Mouse (Mus musculus) midbrain, embryonic 16.5 days (tissue): ENCODE data around the gene Caskin1. TPM values are rescaled to one million over a fixed set of nuclear protein-coding genes. Genes with fewer than 3 reads are reported as not detected.

Experiments used
- ATAC-seq: fragments of 200-750 bp; cut with Nextera tagmentation; 2 replicates; pipeline ENCODE4 v1.8.0; 2017; ENCODE audit warnings: moderate TSS enrichment
- H3K27ac ChIP-seq: fragments of 300-500 bp; sonication (generic); 2 replicates; pipeline ENCODE4 v1.5.1; 2014; ENCODE audit warnings: mild to moderate bottlenecking, low read length, mixed read lengths
- H3K27me3 ChIP-seq: fragments of 300-500 bp; sonication (generic); 2 replicates; pipeline ENCODE4 v1.6.1; 2014; ENCODE audit warnings: low read depth, low read length, mixed read lengths; ENCODE audit not compliant: control insufficient read depth, insufficient read depth
- H3K36me3 ChIP-seq: fragments of 300-500 bp; sonication (generic); 2 replicates; pipeline ENCODE4 v1.6.1; 2014; ENCODE audit warnings: mild to moderate bottlenecking, low read length, moderate library complexity, mixed read lengths; ENCODE audit not compliant: control insufficient read depth, insufficient read depth
- H3K4me1 ChIP-seq: fragments of 300-500 bp; sonication (generic); 2 replicates; pipeline ENCODE4 v1.6.1; 2014; ENCODE audit warnings: mild to moderate bottlenecking, low read length, mixed read lengths; ENCODE audit not compliant: control insufficient read depth, insufficient read depth
- H3K4me2 ChIP-seq: fragments of 300-500 bp; sonication (generic); 2 replicates; pipeline ENCODE4 v1.6.1; 2014; ENCODE audit warnings: mild to moderate bottlenecking, low read length, mixed read lengths
- H3K4me3 ChIP-seq: fragments of 300-500 bp; sonication (generic); 2 replicates; pipeline ENCODE4 v1.5.1; 2014; ENCODE audit warnings: low read depth, mild to moderate bottlenecking, low read length, moderate library complexity, mixed read lengths
- H3K9ac ChIP-seq: fragments of 300-500 bp; sonication (generic); 2 replicates; pipeline ENCODE4 v1.6.1; 2014; ENCODE audit warnings: low read depth, low read length, mixed read lengths
- H3K9me3 ChIP-seq: fragments of 300-500 bp; sonication (generic); replicated peaks from 2 replicates; pipeline ENCODE4 v1.6.1; 2014; ENCODE audit warnings: mild to moderate bottlenecking, low read length, mixed read lengths; ENCODE audit not compliant: control insufficient read depth, poor library complexity, severe bottlenecking
- WGBS: fragments of 180-500 bp; shearing (Covaris S2); extraction: QIAGEN DNeasy Blood & Tissue Kit; methylation state at CpG from one replicate; pipeline ENCODE4 v1.1.7; 2014; 5-methylcytosine and 5-hydroxymethylcytosine counted together
- polyA plus RNA-seq: library from polyadenylated mRNA; unstranded; fragments of >200 nt; fragmentation: Nextera tagmentation; extraction: Ambion mirVana; gene quantifications from 2 replicates; pipeline ENCODE4 v1.2.1, GENCODE M21; 2015

The Caskin1 gene
- polyA plus RNA-seq = 43.6 and 45.7 TPM in 2 replicates

GRCm38 (mm10) chr17:24488186-24488661, at the start of gene Caskin1:
TSS of gene Caskin1 (plus strand) at chr17:24488601.
- no peaks in the 10 kb centered on the region for H3K36me3 ChIP-seq
- peak within 1 kb of the TSS; percentile 82 for H3K9ac ChIP-seq
- H3K4me1 ChIP-seq = peaks cover 35% of the 10 kb centered on the region
- H3K4me2 ChIP-seq = peak within 1 kb of the TSS; percentile 93
- peak within 1 kb of the TSS; percentile 85 for H3K27ac ChIP-seq
- H3K4me3 ChIP-seq = peak within 1 kb of the TSS; percentile 59
- ATAC-seq = peak; percentile 73
- H3K27me3 ChIP-seq = no peaks in the 10 kb centered on the region
- under 1% methylated on average over 37 of the region's 45 CpGs for WGBS
- H3K9me3 ChIP-seq = no peaks in the 10 kb centered on the region

- WGBS = 94% methylated on average over 8 of the region's 8 CpGs
- peaks cover 36% of the 10 kb centered on the region for H3K36me3 ChIP-seq
These were observed 48.0 kb upstream of the Caskin1 start for GRCm38 (mm10) chr17:24440377-24440776.

GRCm38 (mm10) chr17:24441148-24441547, 47.3 kb upstream of the Caskin1 start:
- Histone ChIP-seq H3K27ac (no peak overlapping the region), H3K9ac (no peak overlapping the region), H3K4me1 (no peaks in the 10 kb centered on the region), H3K4me2 (no peak overlapping the region), H3K36me3 (peaks cover 43% of the 10 kb centered on the region), H3K27me3 (no peaks in the 10 kb centered on the region), H3K4me3 (no peak overlapping the region), H3K9me3 (no peaks in the 10 kb centered on the region)
- WGBS = 49% methylated on average over 2 of the region's 2 CpGs
- no peak for ATAC-seq

More at GRCm38 (mm10) chr17:24440377-24440776, 48.0 kb upstream of the Caskin1 start:
- no peak overlapping the region for H3K4me2 ChIP-seq
- no peaks in the 10 kb centered on the region for H3K9me3 ChIP-seq
- no peak for ATAC-seq
- no peak overlapping the region for H3K27ac ChIP-seq
- no peak overlapping the region for H3K4me3 ChIP-seq
- no peaks in the 10 kb centered on the region for H3K27me3 ChIP-seq
- H3K4me1 ChIP-seq = no peaks in the 10 kb centered on the region
- no peak overlapping the region for H3K9ac ChIP-seq

GRCm38 (mm10) chr17:24442107-24442506, 46.3 kb upstream of the Caskin1 start:
- no peaks in the 10 kb centered on the region for H3K4me1 ChIP-seq
- no peak for ATAC-seq
- peaks cover 52% of the 10 kb centered on the region for H3K36me3 ChIP-seq
- WGBS = 93% methylated on average over 14 of the region's 14 CpGs
- no peaks in the 10 kb centered on the region for H3K9me3 ChIP-seq
- no peak overlapping the region for H3K4me2 ChIP-seq
- no peak overlapping the region for H3K9ac ChIP-seq
- no peak overlapping the region for H3K4me3 ChIP-seq
- no peak overlapping the region for H3K27ac ChIP-seq
- no peaks in the 10 kb centered on the region for H3K27me3 ChIP-seq

- 82% methylated on average over 7 of the region's 7 CpGs for WGBS
- Histone ChIP-seq H3K27me3 (no peaks in the 10 kb centered on the region), H3K4me2 (no peak within 1 kb of the TSS), H3K4me3 (no peak within 1 kb of the TSS), H3K4me1 (no peaks in the 10 kb centered on the region), H3K9me3 (no peaks in the 10 kb centered on the region), H3K27ac (no peak within 1 kb of the TSS), H3K36me3 (peaks cover 56% of the 10 kb centered on the region), H3K9ac (no peak within 1 kb of the TSS)
- ATAC-seq = no peak
These were observed 45.7 kb upstream of the Caskin1 start, which contains the start of gene Dnase1l2 for GRCm38 (mm10) chr17:24442632-24443155. TSS of gene Dnase1l2 (minus strand) at chr17:24443105.

- H3K4me3 ChIP-seq = no peak overlapping the region
- no peaks in the 10 kb centered on the region for H3K9me3 ChIP-seq
- H3K27me3 ChIP-seq = no peaks in the 10 kb centered on the region
- no peak overlapping the region for H3K4me2 ChIP-seq
- WGBS = 95% methylated on average over 4 of the region's 4 CpGs
- H3K27ac ChIP-seq = no peak overlapping the region
- no peak overlapping the region for H3K9ac ChIP-seq
- peaks cover 62% of the 10 kb centered on the region for H3K36me3 ChIP-seq
- no peaks in the 10 kb centered on the region for H3K4me1 ChIP-seq
- ATAC-seq = no peak
These were observed 45.0 kb upstream of the Caskin1 start for GRCm38 (mm10) chr17:24443409-24443808.

GRCm38 (mm10) chr17:24446590-24446989, 41.8 kb upstream of the Caskin1 start:
- H3K36me3 ChIP-seq = peaks cover 75% of the 10 kb centered on the region
- 95% methylated on average over 8 of the region's 8 CpGs for WGBS
- no peak overlapping the region for H3K4me2 ChIP-seq
- no peak for ATAC-seq
- no peak overlapping the region for H3K4me3 ChIP-seq
- no peak overlapping the region for H3K27ac ChIP-seq
- H3K9ac ChIP-seq = no peak overlapping the region
- no peaks in the 10 kb centered on the region for H3K27me3 ChIP-seq
- H3K9me3 ChIP-seq = no peaks in the 10 kb centered on the region
- no peaks in the 10 kb centered on the region for H3K4me1 ChIP-seq

- H3K4me3 ChIP-seq = no peak overlapping the region
- peaks cover 56% of the 10 kb centered on the region for H3K36me3 ChIP-seq
- H3K27me3 ChIP-seq = no peaks in the 10 kb centered on the region
- H3K9me3 ChIP-seq = no peaks in the 10 kb centered on the region
- 98% methylated on average over 6 of the region's 6 CpGs for WGBS
- H3K4me2 ChIP-seq = no peak overlapping the region
- ATAC-seq = no peak
- H3K27ac ChIP-seq = no peak overlapping the region
- no peak overlapping the region for H3K9ac ChIP-seq
- peaks cover 14% of the 10 kb centered on the region for H3K4me1 ChIP-seq
These were observed 38.9 kb upstream of the Caskin1 start for GRCm38 (mm10) chr17:24449507-24449906.

- WGBS = 95% methylated on average over 6 of the region's 6 CpGs
- H3K4me1 ChIP-seq = peaks cover 14% of the 10 kb centered on the region
- no peaks in the 10 kb centered on the region for H3K9me3 ChIP-seq
- H3K27ac ChIP-seq = no peak overlapping the region
- no peak overlapping the region for H3K9ac ChIP-seq
- H3K4me2 ChIP-seq = no peak overlapping the region
- H3K4me3 ChIP-seq = no peak overlapping the region
- no peak for ATAC-seq
- H3K36me3 ChIP-seq = peaks cover 42% of the 10 kb centered on the region
- no peaks in the 10 kb centered on the region for H3K27me3 ChIP-seq
These were observed 37.2 kb upstream of the Caskin1 start for GRCm38 (mm10) chr17:24451220-24451619.
